Mouse (Mus musculus) heart, adult 8-10 months (tissue): Measurements from ENCODE around the gene Zfp109. TPM values are rescaled to one million over a fixed set of nuclear protein-coding genes. Genes with fewer than 3 reads are reported as not detected.

Experiments used
- DNase-seq: peaks from one replicate; pipeline ENCODE4 v3.0.0; 2022; ENCODE audit warnings: low spot score
- total RNA-seq, 4 experiments: library from RNA; stranded (reverse); gene quantifications; 2 replicates each; pipeline ENCODE4 v1.2.4; 2022

Gene Zfp109
- total RNA-seq, 4 experiments from 2014 or later, result 1.7 to 2.0 (median 1.9) TPM

GRCm38 (mm10) chr7:24208282-24208886 is 29.0 kb downstream of the Zfp109 start:
- no peak for DNase-seq

GRCm38 (mm10) chr7:24207488-24208261 is 29.7 kb downstream of the Zfp109 start:
- peak; percentile 83 for DNase-seq

- DNase-seq, result no peak
These were observed 40.4 kb downstream of the Zfp109 start for GRCm38 (mm10) chr7:24196961-24197360.

GRCm38 (mm10) chr7:24193157-24193556 is 44.2 kb downstream of the Zfp109 start:
- no peak for DNase-seq

GRCm38 (mm10) chr7:24191361-24191760 is 46.0 kb downstream of the Zfp109 start:
- no peak for DNase-seq

- no peak for DNase-seq
These were observed 47.8 kb downstream of the Zfp109 start for GRCm38 (mm10) chr7:24189571-24189944.

GRCm38 (mm10) chr7:24188901-24189570 is 48.3 kb downstream of the Zfp109 start:
- DNase-seq, result no peak

- no peak for DNase-seq
These were observed 49.7 kb downstream of the Zfp109 start for GRCm38 (mm10) chr7:24187611-24188010.

Other genes with a start within 250 kb of the Zfp109 start
- gene V1rd19, start 235.9 kb downstream of the Zfp109 start, total RNA-seq, result not detected
- gene Vmn1r183, start 184.3 kb downstream of the Zfp109 start, total RNA-seq, result not detected
- 10 to 100 TPM; 12.7 to 16.9 (median 16.1) TPM for gene Zfp180, start 155.6 kb downstream of the Zfp109 start, total RNA-seq
- gene Zfp112, start 125.2 kb downstream of the Zfp109 start, total RNA-seq, result 1 to 10 TPM; 2.8 to 3.9 (median 3.2) TPM
- 1 to 10 TPM; 4.0 to 5.5 (median 4.5) TPM for gene Zfp235, start 103.4 kb downstream of the Zfp109 start, total RNA-seq
- under 1 TPM in 2 of 4 experiments, not detected in 2; 0.11 to 0.13 TPM for gene Zfp114, start 62.5 kb downstream of the Zfp109 start, total RNA-seq
- 1 to 10 TPM; 1.8 to 4.3 (median 3.4) TPM for gene Zfp111, start 26.1 kb downstream of the Zfp109 start, total RNA-seq
- 1 to 10 TPM; 1.4 to 1.8 (median 1.5) TPM for gene Zfp108, start 17.2 kb upstream of the Zfp109 start, total RNA-seq
- gene Zfp93, start 32.9 kb upstream of the Zfp109 start, total RNA-seq, result 1 to 10 TPM; 3.5 to 7.4 (median 4.0) TPM
- 1 to 10 TPM; 3.0 to 5.1 (median 3.7) TPM for gene Zfp61, start 63.7 kb upstream of the Zfp109 start, total RNA-seq
- 1 to 10 TPM; 1.1 to 2.8 (median 2.1) TPM for gene Zfp94, start 79.1 kb upstream of the Zfp109 start, total RNA-seq
- gene Tescl, start 96.4 kb upstream of the Zfp109 start, total RNA-seq, result under 1 TPM in 1 of 4 experiments, not detected in 3; 0.50 TPM
- not detected for gene Lypd5, start 111.6 kb upstream of the Zfp109 start, total RNA-seq
- 1 to 10 TPM in 1 of 4 experiments, under 1 TPM in 3; 0.44 to 1.3 (median 0.69) TPM for gene Kcnn4, start 132.7 kb upstream of the Zfp109 start, total RNA-seq
- gene Smg9, start 162.1 kb upstream of the Zfp109 start, total RNA-seq, result 1 to 10 TPM; 5.9 to 8.3 (median 8.0) TPM
- gene Irgc1, start 214.7 kb upstream of the Zfp109 start, total RNA-seq, result under 1 TPM in 1 of 4 experiments, not detected in 3; 0.32 TPM
- 1 to 10 TPM; 1.7 to 9.2 (median 2.6) TPM for gene Plaur, start 224.9 kb upstream of the Zfp109 start, total RNA-seq
- 10 to 100 TPM; 16.6 to 22.0 (median 18.7) TPM for gene Cadm4, start 244.5 kb upstream of the Zfp109 start, total RNA-seq